Mouse (Mus musculus) hindbrain, postnatal 0 days (tissue): ENCODE results near the gene Ptprm. TPM values are rescaled to one million over a fixed set of nuclear protein-coding genes. Genes with fewer than 3 reads are reported as not detected.
A peak's percentile ranks its signal among the peaks of the same experiment; 100 is the strongest.

Experiments
- ATAC-seq: fragments of 200-750 bp; cut with Nextera tagmentation; 2 replicates; pipeline ENCODE4 v1.8.0; 2017; ENCODE audit warnings: mild to moderate bottlenecking, moderate TSS enrichment, moderate library complexity
- DNase-seq: peaks from one replicate; pipeline ENCODE4 v3.0.0-alpha.2; 2015; ENCODE audit warnings: low spot score
- H3K27ac ChIP-seq: fragments of 300-500 bp; sonication (generic); 2 replicates; pipeline ENCODE4 v1.5.1; 2014; ENCODE audit warnings: mild to moderate bottlenecking
- H3K27me3 ChIP-seq: fragments of 300-500 bp; sonication (generic); 2 replicates; pipeline ENCODE4 v1.6.1; 2014; ENCODE audit warnings: low read length, mixed read lengths; ENCODE audit not compliant: insufficient read depth
- H3K36me3 ChIP-seq: fragments of 300-500 bp; sonication (generic); 2 replicates; pipeline ENCODE4 v1.6.1; 2014; ENCODE audit warnings: low read length, mixed read lengths; ENCODE audit not compliant: insufficient read depth
- H3K4me1 ChIP-seq: fragments of 300-500 bp; sonication (generic); 2 replicates; pipeline ENCODE4 v1.6.1; 2014; ENCODE audit warnings: antibody characterized with exemption, low read length, mixed read lengths; ENCODE audit not compliant: insufficient read depth
- H3K4me2 ChIP-seq: fragments of 300-500 bp; sonication (generic); 2 replicates; pipeline ENCODE4 v1.6.1; 2014; ENCODE audit warnings: low read depth, mild to moderate bottlenecking, low read length, moderate library complexity, mixed read lengths
- H3K4me3 ChIP-seq: fragments of 300-500 bp; sonication (generic); 2 replicates; pipeline ENCODE4 v1.5.1; 2014; ENCODE audit warnings: low read length
- H3K9ac ChIP-seq: fragments of 300-500 bp; sonication (generic); replicated peaks from 2 replicates; pipeline ENCODE4 v1.6.1; 2014; ENCODE audit warnings: mild to moderate bottlenecking, low read length, moderate library complexity, mixed read lengths
- H3K9me3 ChIP-seq: fragments of 300-500 bp; sonication (generic); 2 replicates; pipeline ENCODE4 v1.6.1; 2016; ENCODE audit warnings: low read length, mixed read lengths
- CTCF ChIP-seq: IDR thresholded peaks from 2 replicates; pipeline ENCODE4 v1.5.1; 2016; ENCODE audit warnings: antibody characterized with exemption, control low read depth, low read depth
- WGBS: fragments of 180-500 bp; shearing (Covaris S2); extraction: QIAGEN DNeasy Blood & Tissue Kit; methylation state at CpG from one replicate; pipeline ENCODE4 v1.1.7; 2014; 5-methylcytosine and 5-hydroxymethylcytosine counted together
- polyA plus RNA-seq: library from polyadenylated mRNA; unstranded; fragments of >200 nt; fragmentation: Nextera tagmentation; extraction: Ambion mirVana; gene quantifications from 2 replicates; pipeline ENCODE4 v1.2.1, GENCODE M21; 2015
- total RNA-seq: library from RNA; depleted of rRNA; stranded (reverse); fragments of >200 nt; gene quantifications from 2 replicates; pipeline ENCODE4 v1.2.3, GENCODE M21; 2014

The Ptprm gene
- total and polyA plus RNA-seq, 2 experiments from 2014 or later: 19.3 to 52.4 TPM

- no peak overlapping the region for H3K27ac ChIP-seq
- no peak overlapping the region for H3K4me2 ChIP-seq
- H3K4me1 ChIP-seq: no peaks in the 10 kb centered on the region
- DNase-seq (no peak), ATAC-seq (no peak)
- WGBS: 73% methylated on average over 5 of the region's 5 CpGs
- no peaks in the 10 kb centered on the region for H3K9me3 ChIP-seq
- no peak overlapping the region for H3K4me3 ChIP-seq
- no peaks in the 10 kb centered on the region for H3K36me3 ChIP-seq
- no peak for TF ChIP-seq CTCF
- H3K9ac ChIP-seq: no peak overlapping the region
- H3K27me3 ChIP-seq: no peaks in the 10 kb centered on the region
Observed at GRCm38 (mm10) chr17:66976490-66976889, 377.8 kb downstream of the Ptprm start.

- Histone ChIP-seq H3K27ac (no peak overlapping the region), H3K36me3 (no peaks in the 10 kb centered on the region), H3K4me1 (no peaks in the 10 kb centered on the region), H3K9ac (no peak overlapping the region), H3K4me2 (no peak overlapping the region), H3K27me3 (no peaks in the 10 kb centered on the region), H3K9me3 (no peaks in the 10 kb centered on the region), H3K4me3 (no peak overlapping the region)
- ATAC-seq (no peak), DNase-seq (no peak)
- TF ChIP-seq CTCF: no peak
- 67% methylated on average over 3 of the region's 3 CpGs for WGBS
Observed at GRCm38 (mm10) chr17:66972976-66973375, 381.3 kb downstream of the Ptprm start.

- 43% methylated on average over 5 of the region's 5 CpGs for WGBS
- H3K27ac ChIP-seq: no peak overlapping the region
Observed at GRCm38 (mm10) chr17:66960986-66961385, 393.3 kb downstream of the Ptprm start.

GRCm38 (mm10) chr17:66960557-66960956 lies 393.7 kb downstream of the Ptprm start:
- ATAC-seq: no peak
- no peak for DNase-seq
- no peak overlapping the region for H3K9ac ChIP-seq
- no peak for TF ChIP-seq CTCF
- H3K4me3 ChIP-seq: no peak overlapping the region
- no peak overlapping the region for H3K4me2 ChIP-seq
- peaks cover 4% of the 10 kb centered on the region; the same call in 1 of the 2 replicates for H3K4me1 ChIP-seq
- 78% methylated on average over 6 of the region's 6 CpGs for WGBS
- H3K27me3 ChIP-seq: no peaks in the 10 kb centered on the region
- no peaks in the 10 kb centered on the region for H3K9me3 ChIP-seq
- H3K27ac ChIP-seq: no peak overlapping the region
- no peaks in the 10 kb centered on the region for H3K36me3 ChIP-seq

More at GRCm38 (mm10) chr17:66960986-66961385, 393.3 kb downstream of the Ptprm start:
- no peak overlapping the region for H3K4me2 ChIP-seq
- peaks cover 4% of the 10 kb centered on the region; the same call in 1 of the 2 replicates for H3K4me1 ChIP-seq
- TF ChIP-seq CTCF: no peak
- H3K9ac ChIP-seq: no peak overlapping the region
- H3K9me3 ChIP-seq: no peaks in the 10 kb centered on the region
- no peak overlapping the region for H3K4me3 ChIP-seq
- no peaks in the 10 kb centered on the region for H3K27me3 ChIP-seq
- no peaks in the 10 kb centered on the region for H3K36me3 ChIP-seq
- no peak for ATAC-seq
- peak; percentile 13 for DNase-seq

- H3K27ac ChIP-seq: no peak overlapping the region
- WGBS: 95% methylated on average over 2 of the region's 2 CpGs
- no peaks in the 10 kb centered on the region for H3K27me3 ChIP-seq
- no peaks in the 10 kb centered on the region for H3K36me3 ChIP-seq
- no peak overlapping the region for H3K4me2 ChIP-seq
- no peak overlapping the region for H3K9ac ChIP-seq
- TF ChIP-seq CTCF: no peak
- ATAC-seq: no peak
- no peak overlapping the region for H3K4me3 ChIP-seq
- no peak for DNase-seq
- H3K9me3 ChIP-seq: no peaks in the 10 kb centered on the region
- H3K4me1 ChIP-seq: peaks cover 4% of the 10 kb centered on the region; the same call in 1 of the 2 replicates
Observed at GRCm38 (mm10) chr17:66959815-66960214, 394.4 kb downstream of the Ptprm start.

- Histone ChIP-seq H3K4me3 (no peak overlapping the region), H3K4me1 (peaks cover 4% of the 10 kb centered on the region; the same call in 1 of the 2 replicates), H3K36me3 (no peaks in the 10 kb centered on the region), H3K27me3 (no peaks in the 10 kb centered on the region), H3K27ac (no peak overlapping the region), H3K9me3 (no peaks in the 10 kb centered on the region), H3K4me2 (no peak overlapping the region), H3K9ac (no peak overlapping the region)
- ATAC-seq: no peak
- TF ChIP-seq CTCF: no peak
- no peak for DNase-seq
- WGBS: 74% methylated on average over 2 of the region's 2 CpGs
Observed at GRCm38 (mm10) chr17:66958766-66959165, 395.5 kb downstream of the Ptprm start.

- Histone ChIP-seq H3K27ac (no peak overlapping the region), H3K36me3 (no peaks in the 10 kb centered on the region), H3K27me3 (no peaks in the 10 kb centered on the region), H3K4me1 (no peaks in the 10 kb centered on the region), H3K4me2 (no peak overlapping the region), H3K9ac (no peak overlapping the region), H3K9me3 (no peaks in the 10 kb centered on the region), H3K4me3 (no peak overlapping the region)
- DNase-seq (peak; percentile 45), ATAC-seq (peak; percentile 69)
- 60% methylated on average over 4 of the region's 4 CpGs for WGBS
- TF ChIP-seq CTCF: no peak
Observed at GRCm38 (mm10) chr17:66944498-66944897, 409.8 kb downstream of the Ptprm start.
